Mouse (Mus musculus) thymus, postnatal 0 days (tissue): ENCODE measurements at regions not wholly inside any gene's neighbourhood (a gene's known extent, or its start where the extent isn't known, plus 50 kb on each side); places are given as distances from the start of the nearest gene placed in this dataset.

ENCODE experiments used
- DNase-seq: peaks from one replicate; pipeline ENCODE4 v3.0.0-alpha.2; 2015; ENCODE audit warnings: low spot score

DNA sequence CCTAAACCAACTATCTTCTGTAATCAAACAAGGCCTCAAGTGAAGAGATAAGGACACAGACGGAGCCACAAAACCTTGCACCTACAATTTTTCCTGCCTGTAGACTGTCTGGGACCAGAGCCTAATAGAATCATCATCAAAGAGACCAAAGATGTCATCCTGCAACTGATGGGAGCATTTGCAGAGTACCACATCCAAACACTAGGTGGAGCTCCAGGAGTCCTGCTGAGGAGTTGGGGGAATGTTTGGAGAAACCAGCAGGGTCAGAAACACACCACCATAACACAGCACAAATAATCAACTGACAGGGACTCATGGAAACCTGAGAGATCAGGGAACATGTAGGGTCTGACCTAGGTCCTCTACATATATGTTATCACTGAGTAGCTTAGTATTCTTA lies 160.9 kb downstream of the Gm6760 start:
- no peak for DNase-seq

DNA sequence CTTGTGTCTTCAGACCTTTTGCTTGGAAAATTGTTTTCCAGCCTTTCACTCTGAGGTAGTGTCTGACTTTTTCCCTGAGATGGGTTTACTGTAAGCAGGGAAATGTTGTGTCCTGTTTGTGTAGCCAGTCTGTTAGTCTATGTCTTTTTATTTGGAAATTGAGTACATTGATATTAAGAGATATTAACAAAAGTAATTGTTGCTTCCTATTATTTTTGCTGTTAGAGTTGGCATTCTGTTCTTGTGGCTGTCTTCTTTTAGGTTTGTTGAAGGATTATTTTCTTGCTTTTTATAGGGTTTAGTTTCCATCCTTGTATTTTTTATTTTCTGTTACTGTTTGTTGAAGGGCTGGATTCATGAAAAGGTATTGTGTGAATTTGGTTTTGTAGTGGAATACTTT lies 179.6 kb downstream of the Gm6760 start:
- peak; percentile 33 for DNase-seq
